Mouse (Mus musculus): ENCODE measurements around the gene Ncbp3.

Gene Ncbp3

DNA sequence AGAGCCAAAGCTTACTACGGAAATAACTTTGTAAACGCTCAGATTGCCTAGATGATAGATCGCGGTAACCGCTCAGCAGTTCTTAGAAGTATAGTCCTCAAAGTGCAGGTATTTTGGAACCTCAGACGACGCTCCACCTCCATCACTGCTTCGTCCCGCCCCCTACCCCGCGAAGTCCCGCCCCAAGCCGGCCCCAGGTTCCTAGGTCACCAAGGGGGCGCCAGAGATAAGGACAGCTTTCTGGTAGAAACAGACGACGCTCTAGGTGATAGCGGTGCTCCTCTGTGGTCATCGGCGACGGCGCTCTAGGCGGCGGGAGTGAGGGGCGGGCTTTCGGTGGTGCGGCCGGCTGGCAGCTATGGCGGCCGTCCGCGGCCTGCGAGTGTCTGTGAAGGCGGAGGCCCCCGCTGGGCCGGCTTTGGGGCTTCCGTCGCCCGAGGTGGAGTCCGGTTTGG lies at the start of gene Ncbp3:
Gene Ncbp3, plus strand, starts transcription at position 242 of the 455 bp plus-strand sequence.
- DNase-seq (ENCODE audit: low read depth, low spot score), result peak; percentile 99

GRCm38 (mm10) chr11:72998771-72999170 lies 48.8 kb upstream of the Ncbp3 start, which contains the start of gene P2rx1:
Gene P2rx1 (plus strand): TSS chr11:72999103.
- DNase-seq (ENCODE audit: low read depth, low spot score), result no peak

- peak; percentile 79 for DNase-seq (ENCODE audit: low read depth, low spot score)
Observed at GRCm38 (mm10) chr11:73001029-73001428, 46.6 kb upstream of the Ncbp3 start.

DNA sequence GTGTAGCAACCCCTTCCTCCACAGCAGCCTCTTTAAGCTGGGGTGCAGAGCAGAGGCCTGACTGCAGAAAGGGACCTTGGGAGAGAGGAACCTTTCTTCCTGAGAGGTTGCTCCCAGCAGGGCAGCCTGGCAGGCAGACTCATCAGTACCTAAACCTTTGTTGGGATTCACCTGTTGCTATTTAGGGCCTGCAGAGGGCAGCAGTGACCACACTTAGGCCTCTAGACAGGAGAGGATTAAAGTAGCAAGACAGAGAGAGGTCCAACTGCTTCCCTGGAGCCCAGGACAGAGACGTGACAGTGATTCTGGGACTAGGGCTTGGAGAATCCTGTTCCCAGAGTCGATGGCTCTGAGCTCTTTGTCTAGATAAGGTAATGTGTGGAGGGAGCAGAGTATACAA lies 41.2 kb upstream of the Ncbp3 start:
- peak; percentile 88 for DNase-seq (ENCODE audit: low read depth, low spot score)

GRCm38 (mm10) chr11:73007113-73007512 lies 40.5 kb upstream of the Ncbp3 start:
- DNase-seq (ENCODE audit: low read depth, low spot score), result no peak

DNA sequence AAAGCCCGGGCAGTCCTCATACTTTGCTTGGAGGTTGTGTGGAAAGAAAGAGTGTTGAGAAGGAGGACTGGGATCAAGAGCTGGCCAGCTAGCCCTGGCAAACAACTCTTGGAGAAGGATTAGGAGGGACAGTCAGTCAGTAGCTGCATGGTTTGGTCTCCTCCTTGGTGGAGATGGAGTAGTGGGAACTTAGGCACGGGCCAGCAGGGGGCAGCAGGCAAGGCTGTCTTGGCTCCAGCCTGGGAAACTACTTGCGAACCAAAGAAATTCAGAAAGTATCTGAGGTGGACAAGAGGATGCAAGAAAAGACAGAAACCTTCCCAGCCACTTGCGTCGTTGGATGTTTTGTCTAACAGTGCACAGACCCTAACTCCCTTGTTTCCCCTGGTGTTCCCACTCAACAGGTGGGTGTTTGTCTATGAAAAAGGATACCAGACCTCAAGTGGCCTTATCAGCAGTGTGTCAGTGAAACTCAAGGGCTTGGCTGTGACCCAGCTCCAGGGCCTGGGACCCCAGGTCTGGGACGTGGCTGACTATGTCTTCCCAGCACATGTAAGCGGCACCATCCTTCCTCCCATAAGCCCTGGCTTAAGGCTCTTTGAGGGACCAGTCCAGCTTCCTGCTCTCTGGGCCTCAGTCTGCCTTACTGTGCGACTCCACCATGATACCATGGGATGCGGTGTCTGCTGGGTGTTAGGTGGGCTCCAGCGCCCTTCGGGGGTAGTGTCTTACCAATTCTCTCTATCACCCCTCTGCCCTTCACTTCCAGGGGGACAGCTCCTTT lies 39.7 kb upstream of the Ncbp3 start:
- DNase-seq (ENCODE audit: low read depth, low spot score), result peak; percentile 56

- no peak for DNase-seq (ENCODE audit: low read depth, low spot score)
Observed at GRCm38 (mm10) chr11:73008826-73009225, 38.8 kb upstream of the Ncbp3 start.

DNA sequence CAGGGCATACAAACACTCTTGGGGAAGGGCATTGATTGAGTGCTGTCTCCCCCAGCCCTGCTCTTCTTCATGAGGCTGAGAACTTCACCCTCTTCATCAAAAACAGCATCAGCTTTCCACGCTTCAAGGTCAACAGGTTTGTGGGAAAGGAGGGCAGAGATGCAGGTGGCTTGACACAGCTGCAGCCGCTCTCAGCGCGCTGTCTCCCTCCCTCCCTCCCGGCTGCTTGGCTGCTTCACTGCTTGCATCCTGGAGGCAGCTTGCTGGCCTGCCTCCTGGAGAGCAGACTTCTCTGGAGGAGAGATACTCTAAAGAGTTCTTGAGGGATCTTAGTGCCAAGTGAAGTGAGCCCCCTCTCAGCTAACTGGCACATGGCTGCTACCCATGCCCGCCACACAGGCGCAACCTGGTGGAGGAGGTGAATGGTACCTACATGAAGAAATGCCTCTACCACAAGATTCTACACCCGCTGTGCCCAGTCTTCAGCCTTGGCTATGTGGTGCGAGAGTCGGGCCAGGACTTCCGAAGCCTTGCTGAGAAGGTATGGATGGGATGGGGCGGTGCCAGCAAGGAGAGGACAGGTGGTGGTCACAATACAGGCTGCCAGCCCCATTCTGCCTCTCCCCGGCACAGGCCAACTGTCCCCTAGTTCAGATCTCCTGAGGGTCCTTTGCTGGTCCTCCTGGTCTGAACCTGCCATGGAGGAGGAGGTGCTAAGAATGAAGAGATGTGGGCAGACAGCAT lies 37.9 kb upstream of the Ncbp3 start:
- DNase-seq (ENCODE audit: low read depth, low spot score), result no peak

DNA sequence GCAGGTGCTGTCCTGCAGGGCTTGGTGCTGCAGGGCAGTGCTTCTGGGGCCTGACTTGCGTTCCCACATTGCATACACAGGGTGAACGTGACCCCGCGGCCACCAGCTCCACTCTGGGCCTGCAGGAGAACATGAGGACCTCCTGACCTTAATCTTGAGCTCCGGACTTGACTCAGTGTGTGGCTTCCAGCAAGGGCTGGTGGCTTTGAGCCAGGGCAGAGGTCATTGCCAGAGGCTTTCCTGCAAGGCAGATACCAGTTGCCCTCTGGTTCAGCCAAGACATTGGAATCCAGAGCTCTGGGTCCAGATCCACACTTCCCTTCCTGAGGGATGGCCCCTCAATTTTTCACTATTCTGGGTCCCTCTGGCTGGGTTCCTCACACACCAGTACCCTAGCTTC lies 33.6 kb upstream of the Ncbp3 start:
- DNase-seq (ENCODE audit: low read depth, low spot score), result no peak

GRCm38 (mm10) chr11:73014831-73015344 lies 32.7 kb upstream of the Ncbp3 start:
- no peak for DNase-seq (ENCODE audit: low read depth, low spot score)

GRCm38 (mm10) chr11:73015391-73016102 lies 32.0 kb upstream of the Ncbp3 start:
- no peak for DNase-seq (ENCODE audit: low read depth, low spot score)

DNA sequence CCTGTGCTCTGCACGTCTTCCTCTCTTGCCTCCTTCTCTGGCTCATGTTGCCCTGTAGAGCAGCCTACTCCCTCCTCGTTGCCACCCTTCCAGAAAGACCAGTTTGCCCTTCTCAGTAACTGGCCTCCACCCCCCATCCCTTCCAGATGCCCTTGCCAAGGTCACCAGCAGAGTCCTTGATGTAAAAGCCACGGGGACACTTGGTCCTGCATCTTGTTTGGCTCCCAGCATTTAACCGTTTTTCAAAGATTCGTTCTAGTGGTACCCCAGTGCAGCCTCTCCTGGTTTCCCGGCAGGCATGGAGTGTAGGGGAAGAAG lies 31.5 kb upstream of the Ncbp3 start:
- no peak for DNase-seq (ENCODE audit: low read depth, low spot score)

GRCm38 (mm10) chr11:73018471-73019146 lies 29.0 kb upstream of the Ncbp3 start, which contains the start of gene Camkk1:
Gene Camkk1 (plus strand): TSS chr11:73019008.
- DNase-seq (ENCODE audit: low read depth, low spot score), result peak; percentile 85

DNA sequence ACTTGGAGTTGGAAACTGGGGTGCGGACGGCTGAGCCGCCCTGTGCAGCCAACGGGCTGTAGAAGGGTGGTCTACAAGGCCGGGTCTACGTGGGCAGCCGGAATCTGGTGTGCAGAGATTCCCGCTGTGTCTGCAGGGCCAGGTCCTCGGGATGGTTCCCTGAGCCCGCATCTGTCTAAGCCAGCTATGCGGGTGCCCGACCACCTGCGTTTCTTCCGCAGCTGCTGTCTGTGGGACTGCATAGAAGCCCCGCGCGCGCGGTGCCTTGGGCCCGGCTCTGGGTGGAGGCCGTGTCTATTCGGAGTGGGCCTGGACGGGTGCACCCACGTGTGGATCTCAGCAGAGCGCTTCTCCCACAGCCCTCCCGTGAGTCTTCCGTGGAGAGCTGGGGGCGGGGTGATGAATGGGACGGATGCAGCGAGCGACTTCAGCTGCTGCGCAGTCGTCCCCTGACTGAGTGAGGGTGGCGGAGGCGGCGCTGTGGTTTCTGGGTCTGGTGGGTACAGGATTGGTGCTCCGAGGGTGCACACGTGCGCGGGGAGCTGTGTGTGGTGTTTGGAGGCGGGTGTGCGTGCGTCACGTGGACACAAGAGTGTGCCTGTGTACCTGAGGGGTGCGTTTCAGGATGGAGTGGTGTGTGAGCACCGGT lies 28.3 kb upstream of the Ncbp3 start:
- peak; percentile 36 for DNase-seq (ENCODE audit: low read depth, low spot score)

DNA sequence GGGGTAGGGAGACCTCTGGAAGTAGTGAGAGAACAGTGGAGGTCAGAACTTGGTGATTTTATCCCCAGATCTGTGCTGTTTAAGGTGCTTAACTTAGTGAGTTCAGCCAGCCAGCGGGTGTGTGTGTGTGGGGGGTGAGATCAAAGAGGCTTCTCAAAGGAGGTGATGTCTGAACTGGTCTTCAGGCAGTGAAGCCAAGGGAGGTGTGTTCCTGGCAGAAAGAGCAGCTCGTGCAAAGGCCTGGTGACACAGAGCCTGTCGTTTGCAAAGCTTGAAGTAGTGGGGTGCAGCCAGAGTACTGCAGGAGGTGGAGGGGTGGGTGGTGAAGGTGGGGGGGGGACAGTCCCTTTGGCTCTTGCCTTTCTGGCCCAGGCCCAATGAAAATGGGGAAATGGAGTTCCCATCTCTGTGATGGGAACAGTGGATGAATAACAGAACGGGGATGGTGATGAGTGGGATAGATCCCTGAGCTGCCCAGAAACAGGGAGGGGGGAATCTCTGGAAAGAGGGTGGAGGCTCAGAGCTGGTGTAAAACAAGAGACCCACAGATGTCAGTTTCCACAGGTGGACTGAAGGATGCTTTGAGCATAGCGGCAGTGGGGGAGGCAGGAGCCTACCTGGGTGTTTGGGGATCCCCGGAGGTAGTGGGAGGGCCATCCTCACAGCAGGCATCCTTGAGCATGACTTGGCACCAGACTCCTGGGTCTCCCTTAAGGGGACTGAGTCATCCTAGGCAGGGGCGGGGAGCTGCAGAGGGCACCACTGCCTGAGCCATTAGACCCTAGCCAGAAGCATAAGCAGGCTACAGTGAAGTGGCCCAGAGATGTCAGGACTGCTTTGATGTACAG lies 26.4 kb upstream of the Ncbp3 start:
- no peak for DNase-seq (ENCODE audit: low read depth, low spot score)

DNA sequence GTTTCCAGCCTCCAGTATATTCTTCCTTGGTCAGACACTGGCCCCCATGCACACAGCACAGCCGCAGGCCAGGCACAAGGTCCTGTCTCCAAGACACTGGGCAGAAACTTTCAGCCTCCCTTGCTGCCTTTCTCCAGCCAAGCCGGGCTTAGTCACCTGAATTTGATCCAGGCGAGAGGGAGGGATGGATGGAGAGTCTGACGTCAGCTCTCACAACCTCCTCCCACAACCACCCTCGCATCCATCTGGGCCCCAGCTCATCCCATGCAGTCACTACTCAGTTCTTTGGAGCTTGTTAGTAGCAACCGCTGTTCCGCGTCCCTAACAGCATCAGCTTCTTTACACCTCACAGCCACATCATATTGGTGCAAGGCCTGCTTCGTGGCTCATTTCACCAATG lies 24.5 kb upstream of the Ncbp3 start:
- DNase-seq (ENCODE audit: low read depth, low spot score), result no peak

GRCm38 (mm10) chr11:73023827-73024226 lies 23.8 kb upstream of the Ncbp3 start:
- DNase-seq (ENCODE audit: low read depth, low spot score), result no peak

DNA sequence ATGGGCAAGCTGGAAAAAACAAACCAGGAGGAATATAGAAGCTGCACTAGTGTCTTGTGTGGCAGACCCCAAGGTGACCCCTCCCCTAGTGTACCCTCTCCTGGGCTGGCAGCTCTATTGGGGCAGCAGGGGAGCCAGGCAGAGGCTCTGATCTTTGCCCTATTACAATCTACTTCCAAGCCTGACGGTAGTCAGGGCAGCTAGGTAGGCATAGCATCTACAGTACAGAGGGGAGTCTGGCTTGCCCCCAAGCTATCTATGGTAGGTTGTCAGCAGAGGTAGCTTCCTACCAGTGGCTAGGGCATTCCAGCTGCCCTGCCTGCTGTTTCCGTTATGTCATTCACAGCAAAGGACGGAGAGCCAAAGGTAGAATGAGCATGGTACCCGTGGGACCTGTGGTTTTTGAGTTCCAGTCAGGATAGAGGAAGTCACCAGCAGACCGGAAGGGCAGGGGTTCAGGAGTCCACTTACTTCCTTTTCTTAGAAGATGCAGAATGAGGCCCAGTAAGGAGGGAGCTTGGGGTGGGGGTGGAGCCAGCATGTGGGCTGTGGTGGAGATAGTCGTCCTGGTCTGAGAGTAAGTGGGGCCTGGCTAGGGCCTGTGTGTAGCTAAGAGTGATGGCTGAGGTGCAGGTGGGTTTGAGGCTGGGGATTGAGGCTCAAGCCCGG lies 23.2 kb upstream of the Ncbp3 start:
- DNase-seq (ENCODE audit: low read depth, low spot score), result no peak

GRCm38 (mm10) chr11:73026961-73027360 lies 20.6 kb upstream of the Ncbp3 start:
- peak; percentile 43 for DNase-seq (ENCODE audit: low read depth, low spot score)
